Mouse (Mus musculus): ENCODE measurements around the gene Cacna1c.

Cacna1c gene

DNA sequence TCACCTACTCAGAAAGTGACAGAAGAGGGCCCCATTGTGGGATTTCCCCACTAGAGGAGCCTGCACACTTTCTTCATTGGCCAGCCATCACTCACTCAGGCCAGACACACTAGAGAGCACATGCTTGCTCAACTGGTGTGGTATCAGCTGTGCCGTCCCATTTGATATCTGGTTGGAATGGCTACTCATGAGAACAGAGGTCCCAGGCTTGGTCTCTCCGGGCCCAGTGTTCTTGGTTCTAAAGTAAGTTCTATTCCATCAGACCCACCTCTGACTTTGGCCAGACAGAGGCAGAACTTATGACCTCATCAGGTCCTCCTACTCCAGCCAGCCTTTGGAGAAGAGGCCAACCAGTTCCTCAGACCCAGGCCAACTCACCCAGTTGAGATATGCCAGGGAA, 178.0 kb downstream of the Cacna1c start:
- in situ Hi-C loops (cut with MboI, MseI) = no loop called here

DNA sequence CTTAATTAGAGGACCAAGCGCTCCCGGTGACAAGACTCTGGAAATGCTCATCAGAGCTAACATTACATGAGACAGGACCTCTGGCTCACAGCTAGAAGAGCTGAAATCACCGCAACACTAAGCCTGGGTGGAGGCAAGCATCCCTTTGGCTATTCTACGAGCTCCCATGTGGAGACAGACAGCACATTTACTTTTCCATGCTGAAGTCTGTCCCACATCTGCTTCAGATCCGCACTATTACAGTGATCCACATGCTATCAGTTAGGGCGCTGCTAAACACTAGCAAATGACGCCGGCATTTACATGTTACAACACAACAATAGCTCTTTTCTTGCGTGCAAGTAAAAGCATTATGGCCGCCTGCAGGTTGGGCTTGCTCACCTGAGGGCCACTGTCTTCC, 178.7 kb downstream of the Cacna1c start:
- in situ Hi-C loops (cut with MboI, MseI) = no loop called here

DNA sequence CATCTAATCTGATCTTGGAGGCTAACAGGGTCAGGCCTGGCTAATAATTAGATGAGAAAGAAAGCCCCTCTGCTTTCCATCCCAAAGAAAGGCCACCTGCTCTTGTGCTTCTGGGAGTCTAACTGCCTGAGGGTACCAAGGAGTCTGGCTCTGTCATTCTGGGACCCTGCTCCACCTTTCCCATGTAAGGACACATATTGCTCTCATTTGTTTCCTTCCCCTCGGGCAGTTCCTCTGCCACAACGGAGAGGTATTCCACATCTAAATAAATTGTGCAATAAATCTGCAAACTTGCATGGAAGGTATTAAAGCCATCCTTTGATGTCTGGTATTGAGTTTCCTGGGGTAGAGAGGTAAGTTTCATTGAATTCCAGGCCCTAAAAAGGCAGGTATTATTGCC, 180.9 kb downstream of the Cacna1c start:
- in situ Hi-C loops (cut with MboI, MseI) = no loop called here

DNA sequence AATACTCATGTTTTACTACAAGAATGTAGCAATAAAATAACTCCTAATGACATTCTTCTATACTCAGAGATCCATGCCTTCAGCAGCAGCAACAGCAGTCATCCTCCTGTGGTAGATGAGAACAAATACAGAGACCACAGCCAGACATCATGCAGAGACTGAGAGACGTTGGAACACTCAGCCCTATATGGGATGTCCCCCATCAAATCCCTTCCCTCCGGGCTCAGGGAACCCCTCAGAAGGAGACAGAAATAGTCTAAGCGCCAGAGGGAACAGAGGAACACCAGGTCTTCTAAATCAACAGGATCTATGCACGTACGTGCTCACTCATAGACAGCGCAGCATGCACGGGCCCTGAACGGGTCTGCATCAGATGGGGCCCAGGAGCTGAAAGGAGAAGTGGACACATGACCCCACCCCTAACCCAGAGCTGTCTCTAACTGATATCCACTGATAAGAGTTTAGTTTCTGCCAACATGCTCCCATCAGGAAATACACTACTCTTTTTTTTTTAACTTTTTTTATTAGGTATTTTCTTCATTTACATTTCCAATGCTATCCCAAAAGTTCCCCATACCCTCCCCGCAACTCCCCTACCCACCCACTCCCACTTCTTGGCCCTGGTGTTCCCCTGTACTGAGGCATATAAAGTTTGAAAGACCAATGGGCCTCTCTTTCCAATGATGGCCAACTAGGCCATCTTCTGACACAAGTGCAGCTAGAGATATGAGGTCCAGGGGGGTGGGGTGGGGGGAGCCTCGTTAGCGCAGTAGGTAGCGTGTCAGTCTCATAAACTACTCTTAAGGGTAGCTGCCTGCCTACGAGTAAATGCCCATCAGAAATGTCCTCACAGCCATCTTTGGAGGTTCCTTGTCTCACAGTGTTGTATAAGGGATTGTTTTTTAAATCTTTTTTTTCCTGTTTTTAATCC, 182.8 kb downstream of the Cacna1c start:
- in situ Hi-C loops (cut with MboI, MseI) = no loop called here

DNA sequence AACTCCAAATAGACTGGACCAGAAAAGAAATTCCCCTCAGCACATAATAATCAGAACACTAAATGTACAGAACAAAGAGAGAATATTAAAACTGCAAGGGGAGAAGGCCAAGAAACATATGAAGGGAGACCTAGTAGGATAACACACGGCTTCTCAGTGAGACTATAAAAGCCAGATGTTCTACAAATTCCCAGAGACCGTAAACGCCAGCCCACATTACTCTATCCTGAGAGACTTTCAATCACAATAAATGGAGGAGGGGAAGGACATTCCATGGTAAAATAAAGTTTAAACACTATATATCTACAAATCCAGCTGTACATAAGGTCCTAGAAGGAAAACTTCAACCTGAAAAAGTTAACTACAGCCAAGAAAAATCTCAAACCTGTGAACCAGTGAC, 185.3 kb downstream of the Cacna1c start:
- in situ Hi-C loops (cut with MboI, MseI) = no loop called here

DNA sequence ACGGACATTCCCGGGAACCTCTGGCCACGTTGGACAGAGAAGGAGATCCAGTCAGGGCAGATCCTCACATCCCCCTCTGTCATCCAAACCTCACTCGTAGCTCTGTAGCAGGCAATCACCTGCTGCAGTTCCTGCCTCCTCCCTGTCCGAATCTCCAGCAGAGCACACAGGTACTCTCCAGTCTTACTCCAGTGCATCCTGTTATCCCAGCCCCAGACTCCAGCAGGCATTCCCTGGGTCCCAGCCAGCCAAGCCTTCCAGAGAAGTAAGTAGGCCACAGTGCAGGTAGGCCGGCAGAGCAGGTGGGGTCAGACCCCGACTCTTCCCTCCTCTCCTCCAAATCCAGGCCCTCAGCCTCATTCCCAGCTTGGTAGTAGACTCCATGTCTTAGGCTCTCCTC, 186.7 kb downstream of the Cacna1c start:
- in situ Hi-C loops (cut with MboI, MseI) = no loop called here

DNA sequence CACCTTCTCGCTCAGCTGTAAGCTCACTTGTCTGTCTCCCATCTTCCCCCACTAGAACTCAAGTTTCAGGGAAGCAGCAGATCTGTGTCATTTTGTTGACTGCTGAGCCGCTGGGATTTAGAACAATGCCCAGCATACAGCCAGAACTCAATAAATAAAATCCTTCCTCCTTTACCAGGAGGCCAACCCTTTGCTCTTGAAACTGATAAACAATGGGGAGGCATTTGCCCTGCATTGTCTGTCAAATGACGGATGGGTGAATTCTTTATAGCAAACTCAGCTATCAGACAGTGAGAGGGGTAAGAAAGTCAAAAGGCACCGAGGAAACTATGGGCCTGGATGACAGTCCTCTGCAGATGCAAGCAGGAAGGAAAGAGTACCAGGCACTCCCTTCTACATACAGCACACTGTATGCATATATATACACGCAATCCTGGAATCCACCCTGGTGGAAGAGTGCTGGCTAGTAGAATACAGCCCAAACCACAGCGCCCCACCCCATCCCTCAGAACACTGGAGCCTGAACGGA, 187.5 kb downstream of the Cacna1c start:
- in situ Hi-C loops (cut with MboI, MseI) = no loop called here

DNA sequence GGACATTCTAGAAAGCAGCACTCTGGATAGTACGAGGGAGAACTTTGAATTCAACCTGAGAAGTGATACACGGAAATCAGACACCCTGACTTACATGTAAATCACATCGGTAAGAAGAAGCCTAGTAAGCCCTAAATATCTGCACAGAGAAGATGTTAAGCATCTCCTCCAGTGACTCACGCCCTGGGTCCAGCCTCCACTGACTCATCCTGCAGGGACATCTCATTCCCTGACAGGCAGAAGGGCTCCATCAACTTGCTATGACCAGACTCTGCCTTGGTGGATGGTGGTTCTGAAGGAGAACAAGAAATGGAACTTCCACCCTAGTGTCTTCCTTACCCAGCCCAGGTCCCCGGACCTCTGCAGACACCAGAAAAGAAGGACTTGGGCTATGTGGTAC, 191.6 kb downstream of the Cacna1c start:
- in situ Hi-C loops (cut with MboI, MseI) = no loop called here

DNA sequence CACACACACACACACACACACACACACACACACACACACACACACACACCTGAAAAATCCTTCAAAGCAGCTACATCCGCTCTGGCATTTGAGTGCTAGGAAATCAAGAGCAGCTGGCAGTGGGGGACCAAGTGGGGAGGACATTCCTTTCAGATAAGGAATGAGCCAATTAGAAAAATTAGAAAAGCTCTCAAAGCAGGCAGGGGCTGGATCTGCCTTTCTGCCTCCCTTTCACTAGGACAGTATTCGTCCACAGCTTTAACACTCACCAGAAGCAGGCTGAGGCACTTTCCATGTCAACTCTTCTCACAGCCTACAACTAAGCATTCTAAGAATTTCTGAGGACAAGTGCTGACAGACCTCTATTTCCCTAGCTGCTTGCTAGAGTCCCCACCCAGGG, 194.8 kb downstream of the Cacna1c start:
- in situ Hi-C loops (cut with MboI, MseI) = no loop called here

DNA sequence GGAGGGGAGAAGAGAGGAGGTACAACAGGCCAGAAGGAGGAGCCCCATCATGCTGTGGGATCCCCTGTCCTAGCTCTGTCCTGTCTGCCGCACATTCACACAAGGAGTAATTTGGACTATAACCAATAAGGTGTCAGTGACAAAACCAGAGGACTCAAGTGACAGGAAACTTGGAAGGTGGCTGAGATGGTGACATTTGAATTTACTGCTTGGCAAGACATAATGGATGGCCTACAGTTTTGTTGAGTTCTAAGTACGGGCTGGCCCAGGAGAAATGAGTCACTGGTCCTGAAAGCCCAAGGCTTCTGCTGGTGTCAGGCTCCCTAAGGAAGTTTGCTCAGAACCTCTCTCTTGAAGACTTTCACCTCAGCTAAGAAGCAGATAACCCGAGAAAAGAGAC, 196.0 kb downstream of the Cacna1c start:
- in situ Hi-C loops (cut with MboI, MseI) = no loop called here

DNA sequence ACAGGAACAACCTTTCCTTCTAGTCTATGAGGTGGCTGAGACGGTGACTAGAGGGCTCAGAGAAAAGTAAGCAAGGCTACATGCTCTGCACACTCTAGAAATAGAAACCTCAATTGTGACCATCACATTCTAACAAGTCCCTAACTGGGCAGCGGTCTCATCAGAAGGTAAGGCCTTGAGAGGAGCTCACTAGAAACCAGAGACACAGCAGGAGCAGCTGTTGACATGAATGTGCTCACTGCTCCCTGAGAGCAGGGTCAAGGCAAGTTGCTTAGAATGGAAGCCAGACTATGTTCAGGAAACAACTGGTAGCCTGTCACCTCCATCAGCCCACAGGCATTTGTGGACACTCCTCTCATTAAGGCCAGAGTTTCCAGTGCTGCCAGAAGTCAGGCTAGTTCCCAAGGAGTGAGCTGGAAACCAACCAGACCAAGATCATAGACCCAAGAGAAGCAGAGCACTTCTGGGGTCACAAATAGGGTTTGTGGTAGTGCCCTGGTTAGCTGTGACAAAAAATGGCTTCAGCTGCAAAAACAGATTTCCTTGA, 196.8 kb downstream of the Cacna1c start:
- in situ Hi-C loops (cut with MboI, MseI) = loop anchor here in 1 of 2 experiments (5.0 kb wide), 1 partner anchor 103 kb away; no protein-coding TSS in a partner anchor

DNA sequence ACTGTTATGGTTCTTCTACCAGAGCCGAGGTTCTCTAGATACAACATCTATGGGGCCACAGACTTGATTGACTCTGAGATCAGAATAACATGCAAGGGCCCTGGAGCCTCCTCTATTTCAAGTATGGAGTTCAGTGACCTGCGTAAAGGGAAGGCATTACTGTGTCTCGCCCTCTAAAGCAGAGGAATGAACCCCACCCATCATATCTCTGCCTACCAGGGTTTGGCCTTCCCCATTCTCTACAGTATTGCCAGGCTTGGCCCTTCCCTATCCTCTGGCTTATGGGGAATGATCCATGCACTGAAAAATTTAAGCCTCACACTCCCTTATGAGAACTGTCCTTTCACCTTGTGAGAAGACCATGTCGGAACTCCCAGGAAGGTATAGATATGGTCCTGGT, 198.8 kb downstream of the Cacna1c start:
- in situ Hi-C loops (cut with MboI, MseI) = loop anchor here in 1 of 2 experiments (5.0 kb wide), 1 partner anchor 105 kb away; no protein-coding TSS in a partner anchor

DNA sequence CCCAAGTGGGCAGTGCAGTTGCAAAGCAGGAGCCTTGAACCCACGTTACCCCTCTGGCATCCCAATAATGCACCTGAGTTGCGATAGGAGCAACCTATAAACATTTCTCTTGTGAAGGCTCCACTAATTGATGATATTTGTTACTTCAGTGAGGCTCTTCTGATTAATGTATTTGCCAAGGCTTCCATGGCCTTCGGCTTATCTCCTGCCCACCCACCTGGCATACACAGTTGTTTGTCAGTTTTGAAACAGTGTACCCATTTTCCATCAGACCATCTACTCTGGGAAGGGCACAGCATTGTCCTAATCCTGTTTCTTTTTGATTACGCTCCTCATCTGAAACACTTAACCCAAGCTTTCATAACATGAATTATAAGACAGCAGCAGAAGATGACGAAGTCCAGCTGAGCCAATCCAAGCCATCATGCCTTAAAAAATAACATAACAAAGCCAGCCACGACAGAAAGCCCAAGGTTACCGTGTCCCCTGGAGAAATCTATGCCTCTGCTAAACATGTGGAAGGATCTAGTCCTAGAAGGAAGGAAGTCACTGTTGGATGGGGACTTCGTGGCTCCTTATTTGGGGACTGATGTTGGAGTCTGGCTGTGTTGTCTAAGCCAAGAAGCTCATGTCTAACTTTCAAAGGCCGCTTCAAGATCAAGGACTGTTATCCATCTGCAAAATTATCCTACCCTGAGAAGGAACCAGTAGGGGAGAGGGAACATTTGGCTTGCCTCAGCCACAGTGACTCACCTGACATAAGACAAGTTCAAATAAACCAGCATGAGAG, 201.8 kb downstream of the Cacna1c start:
- in situ Hi-C loops (cut with MboI, MseI) = loop anchor here in 1 of 2 experiments (5.0 kb wide), 1 partner anchor 108 kb away; no protein-coding TSS in a partner anchor

DNA sequence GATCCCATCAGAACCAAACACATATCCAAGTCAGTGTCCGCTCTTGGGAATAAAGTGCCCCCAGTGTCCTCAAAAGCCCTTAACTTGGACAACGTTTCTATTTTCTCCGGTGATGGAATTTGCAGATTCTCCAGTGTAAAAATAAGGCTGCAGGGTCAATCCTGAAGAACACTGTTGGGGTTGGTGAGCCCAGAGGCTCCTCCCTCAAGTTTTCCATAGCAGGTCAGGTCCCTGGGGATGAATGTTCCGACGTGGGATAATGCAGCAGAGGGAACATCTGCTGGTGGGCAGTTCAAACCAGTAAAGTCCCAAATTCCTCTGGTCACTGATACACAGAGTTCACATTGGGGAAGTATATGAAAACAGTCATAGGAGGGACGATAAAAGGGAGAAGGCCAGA, 203.8 kb downstream of the Cacna1c start:
- in situ Hi-C loops (cut with MboI, MseI) = no loop called here

DNA sequence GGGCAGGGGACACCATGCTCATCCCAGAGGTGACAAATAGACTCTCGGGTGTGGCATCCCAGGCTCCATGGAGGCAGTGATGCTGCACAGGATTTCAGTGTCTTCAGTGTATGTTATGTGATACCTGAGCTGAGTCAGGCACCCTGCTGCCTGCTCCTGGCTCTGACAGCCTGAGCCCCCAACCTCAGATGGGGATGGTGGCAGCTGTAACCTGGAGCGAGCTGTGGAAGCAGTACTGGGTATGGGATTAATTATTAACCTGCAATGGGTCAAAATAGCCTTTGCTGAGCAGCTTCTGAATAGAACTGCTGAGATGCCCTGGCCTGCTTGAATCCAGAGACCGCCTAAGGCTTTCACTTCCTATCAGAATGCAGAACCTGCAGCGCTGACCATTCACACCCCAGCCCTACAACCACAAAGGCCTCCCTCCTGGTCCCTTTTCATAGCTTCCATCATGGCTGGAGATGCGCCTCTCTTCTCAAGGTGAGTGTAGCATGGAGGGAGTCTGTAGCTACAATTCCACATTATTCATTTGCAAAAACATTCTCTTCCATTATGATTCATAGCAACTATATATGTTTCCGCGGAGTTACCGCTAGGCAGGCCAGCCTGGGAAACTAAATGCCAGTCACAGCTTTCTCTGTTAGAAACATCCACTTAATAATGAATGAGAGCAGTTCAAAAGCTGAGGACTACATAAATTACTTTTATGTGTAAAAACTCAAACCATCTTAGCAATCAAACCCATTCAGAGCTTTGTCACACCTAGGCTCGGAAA, 206.0 kb downstream of the Cacna1c start:
- in situ Hi-C loops (cut with MboI, MseI) = no loop called here

DNA sequence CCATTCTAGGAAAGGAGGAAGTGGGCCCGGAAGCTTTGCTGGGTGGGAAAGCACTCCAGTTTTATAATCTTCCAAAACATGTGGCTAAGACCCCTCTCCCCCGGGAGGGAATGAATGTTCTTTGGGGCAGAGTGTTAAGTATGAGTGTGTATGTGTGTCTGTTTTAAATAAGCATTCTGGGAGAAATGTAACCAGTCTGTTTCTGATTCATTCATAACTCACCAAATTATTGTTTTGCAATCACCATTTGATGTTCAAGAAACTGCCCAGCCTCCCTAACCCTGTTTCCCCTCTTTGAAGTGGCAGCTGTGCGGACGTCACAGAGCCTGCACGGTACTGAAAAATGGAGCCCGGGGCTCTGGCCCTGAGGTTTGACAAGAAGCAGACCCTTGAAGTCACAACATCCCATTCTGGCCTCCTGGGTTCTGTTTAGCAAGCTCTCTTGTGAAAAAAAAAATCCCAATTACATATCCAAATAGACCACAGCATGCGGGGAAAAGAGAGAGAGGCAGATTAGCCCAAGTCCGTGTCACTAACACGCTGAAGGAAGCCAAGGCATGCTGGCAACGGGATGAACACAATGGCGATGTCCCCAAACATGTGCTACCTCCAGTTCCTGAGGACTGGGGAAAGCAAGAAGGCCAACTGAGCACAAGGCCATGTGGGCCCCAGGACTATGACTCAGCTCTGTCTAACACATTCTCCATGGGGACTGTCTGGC, 211.9 kb downstream of the Cacna1c start:
- in situ Hi-C loops (cut with MboI, MseI) = no loop called here

DNA sequence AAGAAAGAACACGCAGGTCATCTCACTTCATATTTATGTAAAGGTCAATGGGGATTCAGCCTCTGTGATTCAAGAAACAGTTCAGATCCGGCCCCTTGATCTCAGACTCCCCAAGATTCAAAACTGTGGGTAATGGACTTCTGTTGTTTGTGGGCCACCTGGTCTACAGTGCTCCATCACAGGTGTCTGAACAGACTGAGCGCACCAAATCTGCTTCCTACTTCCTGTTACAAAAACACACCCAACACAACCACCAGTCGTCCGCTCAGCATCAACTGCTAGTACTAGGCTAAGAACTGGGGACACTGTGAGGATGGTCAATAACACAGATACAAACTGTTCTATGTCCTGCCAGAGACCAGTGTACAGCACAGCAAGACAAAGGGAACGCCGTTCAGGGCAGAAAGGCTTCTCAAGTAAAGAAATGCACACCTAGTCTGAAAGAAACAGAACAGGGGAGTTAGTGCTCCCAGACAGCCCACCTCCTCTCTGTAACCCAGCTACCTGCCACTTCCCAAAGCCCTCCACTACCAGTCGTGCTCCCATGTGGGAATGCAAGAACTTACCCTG, 212.7 kb downstream of the Cacna1c start:
- in situ Hi-C loops (cut with MboI, MseI) = no loop called here

DNA sequence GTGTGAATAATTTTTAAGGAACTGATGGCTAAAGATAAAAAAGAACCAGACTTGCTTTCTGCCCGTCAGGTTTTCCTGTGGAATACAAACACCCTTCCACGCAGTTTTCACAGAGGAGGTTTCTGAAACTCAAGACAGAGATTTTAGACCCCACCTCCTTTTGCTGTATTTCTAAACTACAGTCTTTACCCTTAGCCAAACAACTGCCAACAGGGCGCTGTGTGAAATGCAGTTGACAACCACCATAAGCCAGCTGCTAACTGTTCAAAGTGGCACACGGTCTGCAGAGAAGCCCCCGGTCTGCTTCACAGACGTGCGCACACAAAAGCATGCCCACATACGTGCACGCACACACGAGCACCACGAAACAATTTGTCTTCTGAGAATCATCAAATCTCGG, 216.0 kb downstream of the Cacna1c start:
- in situ Hi-C loops (cut with MboI, MseI) = no loop called here

DNA sequence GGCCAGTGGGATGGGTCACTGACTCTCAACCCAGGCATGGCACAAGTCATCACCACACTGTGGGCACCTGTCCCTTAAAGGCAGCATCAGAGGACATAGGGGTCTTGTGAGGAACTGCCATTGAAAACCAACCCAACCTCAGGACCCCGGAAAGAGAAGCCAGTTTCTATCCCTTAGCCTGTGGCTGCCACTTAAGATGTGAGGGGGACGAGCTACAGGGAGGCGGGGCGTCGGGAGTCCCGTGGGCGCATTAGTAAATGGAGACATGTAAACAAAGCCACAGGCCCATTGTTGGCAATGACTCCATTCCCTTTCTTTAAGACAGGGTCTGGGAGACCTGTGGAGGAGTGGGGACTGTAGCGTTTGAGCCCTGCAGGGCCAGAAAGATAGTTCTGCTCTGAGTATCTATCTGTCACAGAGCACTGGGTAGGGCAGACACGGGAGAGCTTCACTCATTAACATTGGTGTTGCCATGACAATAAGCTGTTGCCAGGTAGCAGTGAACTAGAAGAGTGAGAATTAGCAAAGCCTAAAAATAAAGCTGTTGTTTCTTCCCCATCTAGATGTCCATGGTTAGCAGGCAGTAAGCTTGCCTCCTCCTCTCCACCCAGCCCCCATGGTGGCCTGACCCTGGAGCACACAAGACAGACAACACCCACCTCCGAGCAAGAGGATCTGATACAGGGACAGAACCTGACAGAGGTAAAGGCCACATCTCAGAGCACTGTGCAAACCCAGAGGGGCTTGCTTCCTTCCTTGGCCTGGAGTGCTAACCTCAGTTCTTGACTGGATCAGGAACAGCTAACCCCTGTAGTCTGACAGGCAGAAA, 218.6 kb downstream of the Cacna1c start:
- in situ Hi-C loops (cut with MboI, MseI) = no loop called here
